Mouse (Mus musculus): ENCODE data around the gene Gm3435. TPM values are rescaled to one million over a fixed set of nuclear protein-coding genes. Genes with fewer than 3 reads are reported as not detected.
A peak's percentile ranks its signal among the peaks of the same experiment; 100 is the strongest.
"Not testable (repeated sequence)": the region's sequence is repeated elsewhere in the genome, so short reads cannot be mapped to it uniquely, and the experiment has no call there.

Gm3435 gene
- polyA plus RNA-seq, 1 experiment from 2014 or later: 7.7 TPM

DNA sequence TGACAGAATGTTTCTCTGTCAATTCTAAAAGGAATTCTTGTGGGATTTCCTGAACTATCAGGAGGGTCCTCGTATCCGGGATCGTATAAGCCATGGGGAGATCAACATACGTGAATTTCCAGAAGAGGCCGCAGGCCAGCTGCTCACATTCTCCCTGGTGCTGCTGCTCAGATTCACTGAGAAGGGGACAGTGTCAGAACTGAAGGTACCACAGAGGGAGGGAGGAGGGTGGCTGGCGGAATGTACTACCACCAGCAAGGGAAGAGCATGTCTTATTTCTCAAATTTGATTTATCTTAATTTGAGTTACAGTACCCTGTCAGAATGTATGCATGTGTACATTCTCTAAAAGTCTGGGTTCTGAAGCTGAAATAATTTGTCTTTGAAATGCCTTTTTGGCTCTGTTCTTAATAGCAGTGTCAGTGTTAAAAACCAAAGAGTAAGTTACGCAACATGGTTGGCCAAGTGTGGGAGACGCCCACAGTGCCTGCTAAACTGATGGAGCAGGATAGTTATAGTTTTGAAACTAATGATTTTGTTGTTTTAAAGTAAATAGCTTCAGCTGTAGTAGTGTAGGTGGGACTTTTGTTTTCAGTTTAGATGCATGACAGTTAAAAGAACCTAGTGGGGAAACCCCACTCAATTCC lies 43.3 kb downstream of the Gm3435 start:
- H3K27ac ChIP-seq (replicated peaks); H3K4me1 ChIP-seq; ATAC-seq (replicated peaks); H3K4me2 ChIP-seq (replicated peaks); H3K9ac ChIP-seq (replicated peaks); H3K27me3 ChIP-seq; H3K36me3 ChIP-seq; H3K4me3 ChIP-seq; H3K9me3 ChIP-seq: not testable (repeated sequence)
- WGBS: 92% methylated on average over 5 of the region's 8 CpGs

- not testable (repeated sequence) for H3K4me3 ChIP-seq; ATAC-seq (replicated peaks); H3K4me1 ChIP-seq; H3K27ac ChIP-seq (replicated peaks); H3K36me3 ChIP-seq; H3K9me3 ChIP-seq; H3K27me3 ChIP-seq; H3K4me2 ChIP-seq (replicated peaks); H3K9ac ChIP-seq (replicated peaks)
- WGBS: 87% methylated on average over 13 of the region's 13 CpGs
These were observed 43.8 kb downstream of the Gm3435 start for GRCm38 (mm10) chr17:15053829-15054200.

DNA sequence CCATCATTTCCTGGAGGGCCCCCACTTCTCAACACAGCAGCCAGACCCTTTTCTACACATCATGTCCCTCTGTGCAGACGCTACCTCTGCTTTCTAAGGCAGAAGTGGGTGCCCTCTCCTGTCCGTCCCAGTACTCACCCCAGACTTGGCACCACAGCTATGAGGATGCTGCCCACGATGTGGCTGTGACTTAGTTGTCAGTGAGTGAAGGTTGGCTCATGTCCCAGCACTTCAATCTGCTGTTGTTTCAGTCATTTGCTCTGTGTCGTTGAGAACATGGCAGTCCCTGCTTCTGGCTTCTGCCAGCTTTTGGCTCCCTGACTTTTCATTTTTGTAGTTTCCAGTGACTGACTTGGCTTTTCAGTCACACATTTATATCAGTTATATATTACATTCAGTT lies 45.9 kb downstream of the Gm3435 start:
- H3K4me2 ChIP-seq (replicated peaks): no peak overlapping the region
- no peaks in the 10 kb centered on the region for H3K27me3 ChIP-seq
- 66% methylated on average over 4 of the region's 4 CpGs for WGBS
- no peak overlapping the region for H3K9ac ChIP-seq (replicated peaks)
- 0 out of 2 replicates have a peak, but pooled peaks cover 5% of the 10 kb centered on the region for H3K4me1 ChIP-seq
- peak; percentile 61; the same call in 1 of the 2 replicates for ATAC-seq (replicated peaks)
- no peak overlapping the region for H3K4me3 ChIP-seq
- H3K27ac ChIP-seq (replicated peaks): no peak overlapping the region
- H3K9me3 ChIP-seq: no peaks in the 10 kb centered on the region
- peaks cover 22% of the 10 kb centered on the region for H3K36me3 ChIP-seq

DNA sequence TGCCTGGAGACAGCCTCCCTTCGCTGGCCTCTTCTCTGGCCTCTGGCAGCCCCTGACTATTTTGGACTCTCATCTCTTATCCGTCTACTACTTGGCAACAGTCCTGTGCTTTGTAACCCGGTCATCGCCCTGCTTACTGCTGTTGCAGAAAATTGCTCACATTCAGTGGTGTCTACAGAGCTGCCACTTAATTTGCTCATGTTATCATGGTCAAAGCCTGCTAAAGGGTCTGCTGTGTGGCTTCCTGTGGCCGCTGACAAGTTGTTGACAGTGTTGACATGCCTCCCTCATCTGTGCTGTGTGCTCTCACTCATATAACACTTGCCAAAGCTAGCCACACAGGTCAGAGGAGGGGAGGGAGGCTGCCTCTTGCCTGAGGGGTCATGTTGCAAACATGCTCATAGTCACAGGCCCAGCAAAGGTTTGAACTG lies 48.2 kb downstream of the Gm3435 start:
- Histone ChIP-seq H3K36me3 (peaks cover 39% of the 10 kb centered on the region), H3K27me3 (no peaks in the 10 kb centered on the region), H3K4me2 (replicated peaks) (no peak overlapping the region), H3K9me3 (no peaks in the 10 kb centered on the region), H3K9ac (replicated peaks) (no peak overlapping the region), H3K4me1 (0 out of 2 replicates have a peak, but pooled peaks cover 5% of the 10 kb centered on the region), H3K4me3 (no peak overlapping the region), H3K27ac (replicated peaks) (no peak overlapping the region)
- no peak for ATAC-seq (replicated peaks)
- 95% methylated on average over 5 of the region's 5 CpGs for WGBS

- Histone ChIP-seq H3K36me3 (peaks cover 48% of the 10 kb centered on the region), H3K4me1 (0 out of 2 replicates have a peak, but pooled peaks cover 5% of the 10 kb centered on the region), H3K9me3 (no peaks in the 10 kb centered on the region), H3K27ac (replicated peaks) (no peak overlapping the region), H3K9ac (replicated peaks) (no peak overlapping the region), H3K4me2 (replicated peaks) (no peak overlapping the region), H3K27me3 (no peaks in the 10 kb centered on the region), H3K4me3 (no peak overlapping the region)
- no peak for ATAC-seq (replicated peaks)
- WGBS: 96% methylated on average over 14 of the region's 14 CpGs
These were observed 49.7 kb downstream of the Gm3435 start for GRCm38 (mm10) chr17:15059646-15060045.

DNA sequence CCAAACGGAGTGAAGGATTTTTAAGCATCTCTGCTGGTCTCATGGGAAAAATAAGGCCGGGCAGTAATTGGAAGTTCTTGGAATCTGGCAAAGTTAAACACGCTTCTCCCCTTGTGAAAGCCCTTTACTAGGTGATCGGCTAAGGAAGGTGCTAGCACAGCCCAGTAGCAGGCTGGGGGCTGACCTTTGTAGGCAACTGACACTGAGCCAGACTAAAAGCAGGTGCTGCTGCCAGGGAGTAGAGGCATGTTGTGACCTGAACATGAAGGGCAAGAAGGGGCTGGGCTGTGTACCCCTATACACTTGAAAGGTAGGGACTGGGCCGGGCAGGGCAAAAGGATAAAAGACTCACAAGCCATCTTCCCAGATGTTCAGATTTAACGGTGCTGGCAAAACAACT lies 50.4 kb downstream of the Gm3435 start:
- 93% methylated on average over 6 of the region's 6 CpGs for WGBS
- Histone ChIP-seq H3K9ac (replicated peaks) (no peak overlapping the region), H3K4me2 (replicated peaks) (no peak overlapping the region), H3K9me3 (no peaks in the 10 kb centered on the region), H3K36me3 (peaks cover 48% of the 10 kb centered on the region), H3K27me3 (no peaks in the 10 kb centered on the region), H3K4me3 (no peak overlapping the region), H3K27ac (replicated peaks) (no peak overlapping the region), H3K4me1 (0 out of 2 replicates have a peak, but pooled peaks cover 5% of the 10 kb centered on the region)
- ATAC-seq (replicated peaks): no peak

- ATAC-seq (replicated peaks): peak; percentile 70
- WGBS: 43% methylated on average over 13 of the region's 13 CpGs
These were observed 55.5 kb downstream of the Gm3435 start for GRCm38 (mm10) chr17:15065391-15066024.

DNA sequence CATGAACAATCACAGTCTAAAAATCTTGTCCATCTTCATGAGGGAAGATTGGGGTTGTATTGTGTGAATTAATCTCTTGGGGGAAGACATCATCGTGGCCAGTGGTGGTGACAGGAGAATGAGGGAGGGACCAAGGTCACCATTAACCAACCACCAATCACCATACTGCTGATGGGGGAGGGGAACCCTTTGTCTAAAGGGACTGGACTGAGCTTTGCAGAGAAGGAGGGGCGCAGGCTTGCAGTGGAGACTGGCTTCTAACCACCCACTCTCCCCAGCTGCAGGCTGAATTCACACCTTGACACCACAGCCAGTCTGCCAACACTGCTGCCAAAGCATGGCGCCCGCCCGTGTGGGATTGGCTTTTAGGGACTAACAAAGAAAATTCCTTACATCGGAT lies 56.1 kb downstream of the Gm3435 start:
- 0 out of 2 replicates have a peak overlapping the region, but pooled peaks have one; percentile 9 for H3K9ac ChIP-seq (replicated peaks)
- H3K36me3 ChIP-seq: peaks cover 25% of the 10 kb centered on the region
- 24% methylated on average over 6 of the region's 6 CpGs for WGBS
- H3K4me1 ChIP-seq: peaks cover 15% of the 10 kb centered on the region
- no peaks in the 10 kb centered on the region for H3K9me3 ChIP-seq
- H3K27me3 ChIP-seq: no peaks in the 10 kb centered on the region
- ATAC-seq (replicated peaks): peak; percentile 76
- H3K27ac ChIP-seq (replicated peaks): peak overlapping the region; percentile 58
- peak overlapping the region; percentile 43 for H3K4me2 ChIP-seq (replicated peaks)
- H3K4me3 ChIP-seq: peak overlapping the region; percentile 22

More at GRCm38 (mm10) chr17:15065391-15066024, 55.5 kb downstream of the Gm3435 start:
- peaks cover 31% of the 10 kb centered on the region for H3K36me3 ChIP-seq
- H3K9ac ChIP-seq (replicated peaks): no peak overlapping the region
- peak overlapping the region; percentile 58; the same call in 1 of the 2 replicates for H3K27ac ChIP-seq (replicated peaks)
- H3K4me2 ChIP-seq (replicated peaks): peak overlapping the region; percentile 43
- no peaks in the 10 kb centered on the region for H3K27me3 ChIP-seq
- H3K4me1 ChIP-seq: peaks cover 15% of the 10 kb centered on the region
- no peaks in the 10 kb centered on the region for H3K9me3 ChIP-seq
- H3K4me3 ChIP-seq: peak overlapping the region; percentile 22

DNA sequence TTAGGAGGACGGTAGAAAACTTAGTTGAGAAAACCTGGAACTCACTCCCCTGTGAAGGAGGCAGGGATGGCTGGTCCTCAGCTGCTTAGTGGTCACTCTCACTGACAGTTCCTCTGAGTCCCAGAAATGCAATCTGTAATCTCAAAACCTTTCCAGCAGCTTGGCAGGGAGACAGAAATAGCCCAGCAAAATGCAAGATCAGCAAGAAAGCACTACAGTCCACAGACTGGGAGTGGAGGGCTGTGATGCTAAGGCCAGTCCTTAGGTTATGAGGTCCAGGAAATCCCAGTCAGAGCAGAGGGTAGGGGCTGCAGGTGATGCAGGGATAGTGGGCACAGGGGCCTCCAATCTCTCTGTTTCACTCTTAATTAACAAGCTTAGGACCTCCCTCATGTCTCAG lies 56.9 kb downstream of the Gm3435 start:
- H3K9me3 ChIP-seq: no peaks in the 10 kb centered on the region
- H3K4me2 ChIP-seq (replicated peaks): no peak overlapping the region
- ATAC-seq (replicated peaks): no peak
- no peak overlapping the region for H3K9ac ChIP-seq (replicated peaks)
- 53% methylated on average over 1 of the region's 1 CpGs for WGBS
- no peak overlapping the region for H3K4me3 ChIP-seq
- H3K36me3 ChIP-seq: peaks cover 18% of the 10 kb centered on the region; the same call in 1 of the 2 replicates
- no peaks in the 10 kb centered on the region for H3K27me3 ChIP-seq
- H3K4me1 ChIP-seq: peaks cover 15% of the 10 kb centered on the region
- no peak overlapping the region for H3K27ac ChIP-seq (replicated peaks)

DNA sequence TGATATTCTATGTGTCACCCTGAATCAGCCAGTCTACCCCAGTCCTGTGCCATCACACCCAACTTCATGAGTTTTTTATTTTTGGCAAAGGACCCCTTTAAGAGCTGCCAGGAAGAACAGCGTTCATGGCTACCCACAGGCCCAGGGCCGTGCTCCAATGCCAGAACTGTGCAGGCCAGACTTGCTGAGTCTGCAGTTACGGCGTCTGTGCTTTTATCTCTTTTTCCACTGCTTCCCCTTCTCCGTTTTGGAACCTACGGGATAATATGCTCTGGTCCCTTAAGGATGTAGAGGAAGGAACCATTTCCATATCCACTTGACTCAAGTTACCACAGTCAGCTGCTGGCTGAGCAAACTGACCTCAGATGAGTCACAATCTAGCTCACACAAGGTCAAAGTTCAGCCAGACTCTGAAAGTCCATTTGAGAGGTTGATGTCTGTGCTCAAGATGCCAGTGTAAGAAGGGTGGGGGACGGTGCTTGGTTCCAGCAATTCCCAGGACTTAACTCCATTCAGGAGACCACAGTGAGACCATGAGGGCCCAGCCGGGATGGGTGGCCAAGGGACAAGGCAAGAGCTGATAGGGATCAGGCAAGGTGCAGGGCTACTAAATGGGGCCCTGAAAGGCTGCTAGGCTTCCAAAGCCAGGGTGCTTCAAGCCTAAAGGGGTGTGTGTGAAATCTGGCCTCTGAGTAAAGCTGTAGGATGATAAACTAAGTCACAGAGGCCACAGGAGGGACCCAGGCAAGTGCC lies 58.2 kb downstream of the Gm3435 start:
- peaks cover 15% of the 10 kb centered on the region for H3K4me1 ChIP-seq
- H3K4me3 ChIP-seq: no peak overlapping the region
- H3K9me3 ChIP-seq: no peaks in the 10 kb centered on the region
- no peak overlapping the region for H3K27ac ChIP-seq (replicated peaks)
- no peak overlapping the region for H3K9ac ChIP-seq (replicated peaks)
- no peaks in the 10 kb centered on the region for H3K27me3 ChIP-seq
- no peak overlapping the region for H3K4me2 ChIP-seq (replicated peaks)
- 64% methylated on average over 8 of the region's 8 CpGs for WGBS
- ATAC-seq (replicated peaks): no peak
- peaks cover 9% of the 10 kb centered on the region; the same call in 1 of the 2 replicates for H3K36me3 ChIP-seq

- Histone ChIP-seq H3K4me2 (replicated peaks) (no peak overlapping the region), H3K4me3 (no peak overlapping the region), H3K9me3 (no peaks in the 10 kb centered on the region), H3K9ac (replicated peaks) (no peak overlapping the region), H3K27ac (replicated peaks) (no peak overlapping the region), H3K36me3 (peaks cover 2% of the 10 kb centered on the region; the same call in 1 of the 2 replicates), H3K4me1 (peaks cover 15% of the 10 kb centered on the region), H3K27me3 (no peaks in the 10 kb centered on the region)
- 73% methylated on average over 2 of the region's 2 CpGs for WGBS
- no peak for ATAC-seq (replicated peaks)
These were observed 59.1 kb downstream of the Gm3435 start for GRCm38 (mm10) chr17:15069124-15069523.
